Comparison of ENCODE assay signal across 16 mouse cellular contexts in genomic region chr5:66516311-66516710, GRCm38 (mm10).
"Had no signal": no experiment of that assay in that cellular context is flagged by ENCODE, and none has a peak within 500 bp of the region (broad histone marks: within the 10 kb centered on the region; RNA-seq: fewer than 3 reads in every experiment).

No protein-coding gene starts in this region.

- ATAC-seq: hindbrain, embryonic 16.5 days; inflammation-experienced regulatory T-cells, adult 6 months; intestine, embryonic 15.5 days; intestine, postnatal 0 days had no signal

- DNase-seq: gastrocnemius, postnatal 14 days; gastrocnemius, postnatal 36 days; heart, adult 2 months; heart, postnatal 10 days; heart, postnatal 4 days; kidney, adult 18-20 months; kidney, adult 8-10 months; kidney, postnatal 10 days; kidney, postnatal 25 days; kidney, postnatal 4 days; liver; liver, embryonic 13.5 days had no signal
